Mouse (Mus musculus) testis, adult 2 months (tissue): ENCODE results near the gene B3gnt6.

Experiments
- CTCF ChIP-seq: fragments of 200-500 bp; IDR thresholded peaks from 2 replicates; pipeline ENCODE4 v1.5.1; 2012; ENCODE audit warnings: low read depth, mild to moderate bottlenecking, inconsistent platforms, low read length, moderate library complexity; ENCODE audit not compliant: control insufficient read depth, insufficient read depth, insufficient replicate concordance
- POLR2A ChIP-seq: fragments of 200-500 bp; IDR thresholded peaks from 2 replicates; pipeline ENCODE4 v1.6.1; 2012; ENCODE audit warnings: low read depth, mild to moderate bottlenecking, inconsistent platforms, low read length, moderate library complexity; ENCODE audit not compliant: control insufficient read depth

DNA sequence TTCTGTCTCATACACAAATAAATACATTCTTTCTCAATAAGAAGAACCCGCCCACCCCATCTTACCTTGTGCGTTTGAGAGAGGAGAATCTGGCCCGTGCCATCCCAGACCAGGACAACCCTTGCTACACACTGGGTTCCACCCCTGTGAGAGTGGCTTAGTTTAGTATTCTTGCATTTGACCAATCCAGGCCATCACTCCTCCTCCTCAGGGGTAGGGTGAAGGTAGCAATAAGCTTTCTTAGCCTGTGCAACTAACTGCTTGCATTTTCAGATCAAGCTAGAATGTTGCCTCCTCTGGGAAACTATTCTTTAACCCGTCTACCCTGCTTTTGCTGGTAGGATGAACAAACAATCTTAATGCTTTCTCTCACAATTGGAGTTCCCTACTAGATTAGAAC is at the start of gene B3gnt6:
- TF ChIP-seq CTCF: no peak
- no peak for TF ChIP-seq POLR2A
